Mouse (Mus musculus): ENCODE measurements around the gene Acot7. TPM values are rescaled to one million over a fixed set of nuclear protein-coding genes. Genes with fewer than 3 reads are reported as not detected.

Gene Acot7
- polyA plus RNA-seq, 1 experiment, result 167 TPM

- Histone ChIP-seq H3K79me2 (ENCODE audit: control insufficient read depth, insufficient read depth) (no peaks in the 10 kb centered on the region), H3K4me2 (ENCODE audit: low read depth) (no peak overlapping the region), H3ac (ENCODE audit: control insufficient read depth, insufficient read length) (no peak overlapping the region), H3K36me3 (ENCODE audit: control insufficient read depth, insufficient read depth) (no peaks in the 10 kb centered on the region), H3K4me3 (no peak overlapping the region), H3K27me3 (ENCODE audit: control insufficient read depth, insufficient read depth, insufficient read length) (no peaks in the 10 kb centered on the region)
- no peak for TF ChIP-seq CEBPB (IDR thresholded peaks at IDR 0.05; ENCODE audit: insufficient read depth, poor library complexity, severe bottlenecking)
- TF ChIP-seq REST (IDR thresholded peaks at IDR 0.05; ENCODE audit: insufficient read depth, insufficient read length), result no peak
- TF ChIP-seq MYOG (IDR thresholded peaks at IDR 0.05; ENCODE audit: control insufficient read depth in 1 of 3, insufficient read depth in 1 of 3, insufficient read length in 2 of 3, low read depth in 2 of 3), result no peak
- TF ChIP-seq SRF (IDR thresholded peaks at IDR 0.05; ENCODE audit: control insufficient read depth, insufficient read length, low read depth), result no peak
- no peak for TF ChIP-seq USF1 (IDR thresholded peaks at IDR 0.05; ENCODE audit: low read depth)
- TF ChIP-seq TCF12 (IDR thresholded peaks at IDR 0.05; ENCODE audit: insufficient read depth, poor library complexity, severe bottlenecking), result no peak
- no peak for TF ChIP-seq POLR2A (IDR thresholded peaks at IDR 0.05; ENCODE audit: insufficient read length, low read depth)
- no peak for TF ChIP-seq TCF3 (IDR thresholded peaks at IDR 0.05; ENCODE audit: insufficient read length, low read depth)
- TF ChIP-seq POLR2AphosphoS2 (IDR thresholded peaks at IDR 0.05; ENCODE audit: insufficient read length, low read depth), result no peak
- TF ChIP-seq E2F4 (IDR thresholded peaks at IDR 0.05; ENCODE audit: insufficient read depth), result no peak
- TF ChIP-seq MAX (IDR thresholded peaks at IDR 0.05; ENCODE audit: low read depth), result no peak
- TF ChIP-seq MYOD1 (IDR thresholded peaks at IDR 0.05; ENCODE audit: control insufficient read depth in 1 of 3, insufficient read length in 2 of 3, low read depth in 2 of 3), result no peak
Measured at GRCm38 (mm10) chr4:152271334-152271733, 93.4 kb downstream of the Acot7 start.

- Histone ChIP-seq H3ac (ENCODE audit: control insufficient read depth, insufficient read length) (no peak overlapping the region), H3K27me3 (ENCODE audit: control insufficient read depth, insufficient read depth, insufficient read length) (no peaks in the 10 kb centered on the region), H3K4me3 (no peak overlapping the region), H3K79me2 (ENCODE audit: control insufficient read depth, insufficient read depth) (no peaks in the 10 kb centered on the region), H3K36me3 (ENCODE audit: control insufficient read depth, insufficient read depth) (no peaks in the 10 kb centered on the region), H3K4me2 (ENCODE audit: low read depth) (no peak overlapping the region)
- no peak for TF ChIP-seq POLR2A (IDR thresholded peaks at IDR 0.05; ENCODE audit: insufficient read length, low read depth)
Measured at GRCm38 (mm10) chr4:152272006-152272405, 94.1 kb downstream of the Acot7 start.

GRCm38 (mm10) chr4:152272449-152273049, 94.6 kb downstream of the Acot7 start:
- Histone ChIP-seq H3ac (ENCODE audit: control insufficient read depth, insufficient read length) (no peak overlapping the region), H3K36me3 (ENCODE audit: control insufficient read depth, insufficient read depth) (no peaks in the 10 kb centered on the region), H3K79me2 (ENCODE audit: control insufficient read depth, insufficient read depth) (no peaks in the 10 kb centered on the region), H3K4me3 (no peak overlapping the region), H3K4me2 (ENCODE audit: low read depth) (peak overlapping the region; percentile 18), H3K27me3 (ENCODE audit: control insufficient read depth, insufficient read depth, insufficient read length) (no peaks in the 10 kb centered on the region)
- no peak for TF ChIP-seq USF1 (IDR thresholded peaks at IDR 0.05; ENCODE audit: low read depth)
- no peak for TF ChIP-seq E2F4 (IDR thresholded peaks at IDR 0.05; ENCODE audit: insufficient read depth)
- no peak for TF ChIP-seq MYOG (IDR thresholded peaks at IDR 0.05; ENCODE audit: control insufficient read depth in 1 of 3, insufficient read depth in 1 of 3, insufficient read length in 2 of 3, low read depth in 2 of 3)
- no peak for TF ChIP-seq POLR2A (IDR thresholded peaks at IDR 0.05; ENCODE audit: insufficient read length, low read depth)
- no peak for TF ChIP-seq MYOD1 (IDR thresholded peaks at IDR 0.05; ENCODE audit: control insufficient read depth in 1 of 3, insufficient read length in 2 of 3, low read depth in 2 of 3)
- TF ChIP-seq CEBPB (IDR thresholded peaks at IDR 0.05; ENCODE audit: insufficient read depth, poor library complexity, severe bottlenecking), result no peak
- no peak for TF ChIP-seq REST (IDR thresholded peaks at IDR 0.05; ENCODE audit: insufficient read depth, insufficient read length)
- no peak for TF ChIP-seq POLR2AphosphoS2 (IDR thresholded peaks at IDR 0.05; ENCODE audit: insufficient read length, low read depth)
- no peak for TF ChIP-seq SRF (IDR thresholded peaks at IDR 0.05; ENCODE audit: control insufficient read depth, insufficient read length, low read depth)
- no peak for TF ChIP-seq TCF12 (IDR thresholded peaks at IDR 0.05; ENCODE audit: insufficient read depth, poor library complexity, severe bottlenecking)
- TF ChIP-seq MAX (IDR thresholded peaks at IDR 0.05; ENCODE audit: low read depth), result no peak

- no peaks in the 10 kb centered on the region for H3K27me3 ChIP-seq (ENCODE audit: control insufficient read depth, insufficient read depth, insufficient read length)
- no peaks in the 10 kb centered on the region for H3K79me2 ChIP-seq (ENCODE audit: control insufficient read depth, insufficient read depth)
- no peak overlapping the region for H3ac ChIP-seq (ENCODE audit: control insufficient read depth, insufficient read length)
- TF ChIP-seq REST (IDR thresholded peaks at IDR 0.05; ENCODE audit: insufficient read depth, insufficient read length) (no peak), POLR2A (IDR thresholded peaks at IDR 0.05; ENCODE audit: insufficient read length, low read depth) (no peak), CEBPB (IDR thresholded peaks at IDR 0.05; ENCODE audit: insufficient read depth, poor library complexity, severe bottlenecking) (no peak), MYOD1 (IDR thresholded peaks at IDR 0.05; ENCODE audit: control insufficient read depth in 1 of 3, insufficient read length in 2 of 3, low read depth in 2 of 3) (no peak), TCF12 (IDR thresholded peaks at IDR 0.05; ENCODE audit: insufficient read depth, poor library complexity, severe bottlenecking) (no peak), MYOG (IDR thresholded peaks at IDR 0.05; ENCODE audit: control insufficient read depth in 1 of 3, insufficient read depth in 1 of 3, insufficient read length in 2 of 3, low read depth in 2 of 3) (no peak), POLR2AphosphoS2 (IDR thresholded peaks at IDR 0.05; ENCODE audit: insufficient read length, low read depth) (no peak)
- no peaks in the 10 kb centered on the region for H3K36me3 ChIP-seq (ENCODE audit: control insufficient read depth, insufficient read depth)
- no peak overlapping the region for H3K4me3 ChIP-seq
- H3K4me2 ChIP-seq (ENCODE audit: low read depth), result peak overlapping the region; percentile 25
Measured at GRCm38 (mm10) chr4:152273191-152273590, 95.3 kb downstream of the Acot7 start.

- Histone ChIP-seq H3K27me3 (ENCODE audit: control insufficient read depth, insufficient read depth, insufficient read length) (no peaks in the 10 kb centered on the region), H3K79me2 (ENCODE audit: control insufficient read depth, insufficient read depth) (no peaks in the 10 kb centered on the region), H3ac (ENCODE audit: control insufficient read depth, insufficient read length) (peak within 1 kb of the TSS; percentile 12), H3K36me3 (ENCODE audit: control insufficient read depth, insufficient read depth) (no peaks in the 10 kb centered on the region), H3K4me3 (peak within 1 kb of the TSS; percentile 20), H3K4me2 (ENCODE audit: low read depth) (peak within 1 kb of the TSS; percentile 76)
- TF ChIP-seq MYOG (IDR thresholded peaks at IDR 0.05; ENCODE audit: control insufficient read depth in 1 of 3, insufficient read depth in 1 of 3, insufficient read length in 2 of 3, low read depth in 2 of 3), result no peak
- peak; percentile 49 for TF ChIP-seq POLR2A (IDR thresholded peaks at IDR 0.05; ENCODE audit: insufficient read length, low read depth)
Measured at GRCm38 (mm10) chr4:152273621-152274236, 95.8 kb downstream of the Acot7 start, which contains the start of gene Gpr153. Gene Gpr153, plus strand, starts transcription at chr4:152274232.

Measured in myocyte (in vitro differentiated cells).